Mouse (Mus musculus) urinary bladder, postnatal 25 days (tissue): ENCODE data around the gene P3h2.

Source experiments
- DNase-seq: peaks from one replicate; pipeline ENCODE4 v3.0.0; 2022; ENCODE audit warnings: low spot score

Gene P3h2

GRCm38 (mm10) chr16:26070376-26070775 lies 35.2 kb downstream of the P3h2 start:
- no peak for DNase-seq

- DNase-seq = no peak
Observed at GRCm38 (mm10) chr16:26065060-26065459, 40.5 kb downstream of the P3h2 start.

- no peak for DNase-seq
Observed at GRCm38 (mm10) chr16:26060239-26061085, 45.1 kb downstream of the P3h2 start.

- no peak for DNase-seq
Observed at GRCm38 (mm10) chr16:26053631-26054030, 52.0 kb downstream of the P3h2 start.

- no peak for DNase-seq
Observed at GRCm38 (mm10) chr16:26049393-26050087, 56.0 kb downstream of the P3h2 start.

GRCm38 (mm10) chr16:26047870-26048269 lies 57.7 kb downstream of the P3h2 start:
- no peak for DNase-seq

GRCm38 (mm10) chr16:26047396-26047795 lies 58.2 kb downstream of the P3h2 start:
- DNase-seq = no peak

GRCm38 (mm10) chr16:26041929-26042303 lies 63.7 kb downstream of the P3h2 start:
- no peak for DNase-seq

GRCm38 (mm10) chr16:26041021-26041928 lies 64.3 kb downstream of the P3h2 start:
- DNase-seq = no peak

- no peak for DNase-seq
Observed at GRCm38 (mm10) chr16:26039320-26039719, 66.3 kb downstream of the P3h2 start.

- no peak for DNase-seq
Observed at GRCm38 (mm10) chr16:26035525-26035924, 70.1 kb downstream of the P3h2 start.

- no peak for DNase-seq
Observed at GRCm38 (mm10) chr16:26035079-26035478, 70.5 kb downstream of the P3h2 start.

- no peak for DNase-seq
Observed at GRCm38 (mm10) chr16:26029424-26030012, 76.1 kb downstream of the P3h2 start.

- no peak for DNase-seq
Observed at GRCm38 (mm10) chr16:26026416-26026815, 79.2 kb downstream of the P3h2 start.

- no peak for DNase-seq
Observed at GRCm38 (mm10) chr16:26024543-26024942, 81.0 kb downstream of the P3h2 start.

- DNase-seq = no peak
Observed at GRCm38 (mm10) chr16:26023352-26023751, 82.2 kb downstream of the P3h2 start.

GRCm38 (mm10) chr16:26021759-26022158 lies 83.8 kb downstream of the P3h2 start:
- DNase-seq = no peak

GRCm38 (mm10) chr16:26005811-26006210 lies 99.8 kb downstream of the P3h2 start:
- no peak for DNase-seq

- DNase-seq = no peak
Observed at GRCm38 (mm10) chr16:26003261-26003660, 102.3 kb downstream of the P3h2 start.

GRCm38 (mm10) chr16:26002848-26003247 lies 102.7 kb downstream of the P3h2 start:
- DNase-seq = no peak

GRCm38 (mm10) chr16:25994605-25995004 lies 111.0 kb downstream of the P3h2 start:
- DNase-seq = no peak

GRCm38 (mm10) chr16:25987221-25987620 lies 118.4 kb downstream of the P3h2 start:
- no peak for DNase-seq
